Mouse (Mus musculus) kidney, adult 8-10 months (tissue): ENCODE results near the gene Rhoc.

Experiments used
- DNase-seq, 2 experiments: peaks; one replicate each; pipeline ENCODE4 v3.0.0; 2022

Rhoc gene

GRCm38 (mm10) chr3:104817481-104817990, 29.4 kb downstream of the Rhoc start:
- peak in 1 of 2 experiments; percentile 57 for DNase-seq

GRCm38 (mm10) chr3:104817991-104818748, 30.0 kb downstream of the Rhoc start, which contains the start of gene Mov10:
Gene Mov10 (minus strand): TSS chr3:104818563.
- DNase-seq: peak; percentile 84 to 87

GRCm38 (mm10) chr3:104818749-104819134, 30.6 kb downstream of the Rhoc start:
- DNase-seq: no peak

GRCm38 (mm10) chr3:104820426-104820825, 32.3 kb downstream of the Rhoc start:
- DNase-seq: no peak

GRCm38 (mm10) chr3:104822413-104822812, 34.2 kb downstream of the Rhoc start:
- no peak for DNase-seq

- no peak for DNase-seq
Measured at GRCm38 (mm10) chr3:104835797-104836196, 47.6 kb downstream of the Rhoc start.

- DNase-seq: no peak
Measured at GRCm38 (mm10) chr3:104841049-104841448, 52.9 kb downstream of the Rhoc start.
